Mouse (Mus musculus) left cerebral cortex, postnatal 36 days (tissue): ENCODE measurements at regions not wholly inside any gene's neighbourhood (a gene's known extent, or its start where the extent isn't known, plus 50 kb on each side); places are given as distances from the start of the nearest gene placed in this dataset.
A peak's percentile ranks its signal among the peaks of the same experiment; 100 is the strongest.

Experiments used
- DNase-seq, 2 experiments: peaks; one replicate each; pipeline ENCODE4 v3.0.0; 2021 to 2022; ENCODE audit warnings: low spot score in 2 of 2, mixed read lengths in 1 of 2
- intact Hi-C: fragments of 180-260 bp; cut with DNase I; formaldehyde crosslinking; loops from one replicate; pipeline ENCODE4 v1.15.1; 2025

DNA sequence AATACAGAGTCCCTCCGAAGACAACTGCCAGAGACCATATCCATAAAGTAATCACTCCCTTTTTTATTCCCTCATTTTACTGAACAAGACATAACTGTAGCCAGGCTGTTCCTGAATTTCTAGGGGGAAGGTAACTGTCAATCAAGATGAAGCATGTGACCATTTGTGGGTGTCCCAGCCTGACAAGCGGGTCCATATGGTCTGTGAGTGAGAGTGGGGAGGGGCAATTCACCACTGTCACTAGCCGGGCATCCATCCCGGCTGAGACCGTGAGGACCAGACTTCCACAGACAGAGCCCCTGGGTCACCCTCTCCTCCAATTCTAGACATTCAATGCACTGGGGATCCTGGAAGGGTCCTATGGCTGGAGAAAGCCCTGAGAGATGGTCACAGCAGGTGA lies 54.6 kb downstream of the Gm11733 start:
- no peak for DNase-seq
- intact Hi-C loops, result no loop called here

DNA sequence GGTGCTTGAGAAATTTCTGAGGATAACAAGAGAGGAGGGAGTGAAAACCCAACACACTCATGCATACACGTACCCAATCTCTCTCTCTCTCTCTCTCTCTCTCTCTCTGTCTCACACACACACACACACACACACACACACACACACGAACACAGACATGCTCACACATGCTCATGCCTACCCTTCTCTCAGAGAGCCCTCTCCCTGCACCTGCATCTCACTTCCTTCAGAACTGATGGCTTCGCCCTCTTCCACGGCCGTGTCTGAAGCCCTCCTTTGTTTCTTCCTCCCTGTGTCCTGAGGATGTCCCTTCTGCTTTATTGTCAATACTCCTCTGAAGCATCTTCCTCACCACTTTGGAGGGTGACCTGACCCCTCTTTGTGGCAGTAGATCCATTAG lies 56.4 kb downstream of the Gm11733 start:
- intact Hi-C loops, result no loop called here
- no peak for DNase-seq

DNA sequence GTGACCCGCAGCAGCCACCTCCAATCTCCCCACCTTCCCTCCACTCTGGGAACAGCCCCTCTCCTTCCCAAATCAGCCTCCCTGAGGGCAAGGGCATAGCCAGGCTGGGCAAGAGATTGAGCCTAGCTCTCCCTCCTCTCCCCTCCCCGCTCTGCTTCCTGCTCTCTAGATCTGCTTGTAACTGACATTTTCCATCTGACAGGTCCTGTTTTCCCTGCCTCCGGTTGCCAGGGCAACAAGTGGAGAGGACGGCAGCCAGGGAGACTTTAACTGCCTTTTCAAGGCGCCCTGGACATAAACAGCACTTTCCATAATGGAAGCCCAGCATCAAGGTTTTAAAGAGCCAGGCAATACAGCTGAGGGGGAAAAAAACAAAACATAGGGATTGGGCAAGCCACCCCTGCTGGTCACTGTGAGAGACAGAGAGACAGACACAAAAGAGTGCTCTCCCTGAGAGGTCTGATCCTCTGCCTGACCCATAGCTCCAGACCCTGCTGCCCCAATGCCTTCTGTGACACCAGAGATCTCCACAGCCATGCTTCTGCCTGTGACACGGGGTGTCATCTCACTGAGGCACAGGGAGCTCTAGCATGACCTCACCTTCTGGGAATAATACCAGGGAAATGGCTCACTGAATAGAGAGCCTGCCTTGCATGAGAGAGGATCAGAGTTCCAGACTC lies 57.2 kb downstream of the Gm11733 start:
- intact Hi-C loops, result no loop called here
- DNase-seq, result no peak

DNA sequence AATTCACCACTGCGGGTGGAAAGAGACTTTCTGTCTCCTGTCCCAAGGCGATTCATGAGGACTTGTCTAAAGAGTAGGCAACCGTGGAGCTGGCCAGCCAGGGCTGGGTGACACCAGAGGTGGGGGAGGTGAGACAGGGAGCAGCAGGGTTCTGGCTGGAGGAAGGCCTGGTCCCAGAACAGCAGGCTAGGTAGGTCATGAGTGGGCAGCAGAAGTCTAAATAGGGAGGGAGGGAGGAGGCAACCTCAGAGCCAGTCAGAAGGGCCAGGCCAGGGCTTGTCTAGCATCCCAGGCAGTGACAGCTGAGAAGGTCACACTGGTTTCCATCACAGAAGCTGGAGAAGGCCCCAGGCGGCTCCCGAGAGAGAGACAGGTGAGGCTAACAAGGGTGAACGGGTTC lies 59.0 kb downstream of the Gm11733 start:
- DNase-seq, result no peak
- intact Hi-C loops, result no loop called here

DNA sequence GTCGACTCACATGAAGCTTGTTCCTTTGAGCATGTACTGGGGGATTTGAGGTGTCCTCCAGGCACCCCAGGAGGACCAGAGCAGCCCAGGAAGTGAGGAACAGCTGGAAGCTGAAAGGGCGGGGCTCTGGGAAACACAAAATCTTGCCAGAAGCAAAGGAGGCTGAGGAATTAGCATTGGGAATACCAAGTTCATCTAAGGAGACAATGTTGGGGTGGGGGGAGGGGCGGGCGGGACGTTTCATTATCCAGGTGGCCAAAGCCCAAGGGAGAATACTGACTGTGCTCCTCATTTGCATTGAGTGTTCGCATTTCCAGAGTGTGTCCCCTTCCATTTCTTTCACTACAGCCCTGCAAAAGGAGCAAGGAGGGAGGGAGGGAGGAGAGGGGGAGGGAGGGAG lies 60.3 kb downstream of the Gm11733 start:
- intact Hi-C loops, result no loop called here
- no peak for DNase-seq

DNA sequence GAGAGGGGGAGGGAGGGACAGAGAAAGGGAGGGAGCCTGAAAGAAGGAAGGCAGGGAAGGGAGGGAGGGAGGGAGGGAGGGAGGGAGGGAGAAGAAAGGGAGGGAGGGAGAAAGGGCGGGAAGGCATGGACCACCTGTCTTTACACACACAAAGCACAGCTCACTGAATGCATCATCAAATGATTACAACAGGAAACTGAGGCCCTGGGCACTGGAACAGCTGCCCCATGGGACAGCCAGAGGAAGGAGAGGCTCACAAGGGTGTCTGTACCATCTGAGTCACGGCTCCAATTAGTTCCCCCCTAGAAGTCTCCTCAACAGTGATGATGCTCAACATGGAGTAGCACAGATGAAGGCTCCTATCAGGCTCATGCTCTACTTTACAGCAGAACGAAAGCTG lies 60.8 kb downstream of the Gm11733 start:
- intact Hi-C loops, result no loop called here
- DNase-seq, result no peak

DNA sequence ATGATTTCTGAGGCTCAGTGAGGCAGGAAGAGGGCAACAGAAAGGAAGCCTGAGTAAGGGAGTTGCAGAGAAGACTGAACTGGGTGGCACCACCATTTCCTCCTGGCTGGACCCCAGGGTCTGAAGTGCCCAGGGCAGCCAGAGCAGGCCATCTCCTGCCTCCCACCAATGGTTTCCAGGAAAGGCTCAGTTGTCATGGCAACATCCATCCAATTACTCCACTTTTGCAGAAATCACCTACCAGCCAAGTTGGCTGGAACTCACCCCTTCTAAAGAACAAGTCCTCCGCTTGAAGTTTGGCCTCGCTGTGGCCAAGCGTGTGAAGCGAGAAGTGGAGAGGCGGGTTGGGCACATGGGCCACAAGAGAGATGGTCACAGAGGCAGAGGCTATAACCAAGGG lies 67.8 kb downstream of the Gm11733 start:
- peak in 1 of 2 experiments; percentile 31 for DNase-seq
- intact Hi-C loops, result no loop called here

DNA sequence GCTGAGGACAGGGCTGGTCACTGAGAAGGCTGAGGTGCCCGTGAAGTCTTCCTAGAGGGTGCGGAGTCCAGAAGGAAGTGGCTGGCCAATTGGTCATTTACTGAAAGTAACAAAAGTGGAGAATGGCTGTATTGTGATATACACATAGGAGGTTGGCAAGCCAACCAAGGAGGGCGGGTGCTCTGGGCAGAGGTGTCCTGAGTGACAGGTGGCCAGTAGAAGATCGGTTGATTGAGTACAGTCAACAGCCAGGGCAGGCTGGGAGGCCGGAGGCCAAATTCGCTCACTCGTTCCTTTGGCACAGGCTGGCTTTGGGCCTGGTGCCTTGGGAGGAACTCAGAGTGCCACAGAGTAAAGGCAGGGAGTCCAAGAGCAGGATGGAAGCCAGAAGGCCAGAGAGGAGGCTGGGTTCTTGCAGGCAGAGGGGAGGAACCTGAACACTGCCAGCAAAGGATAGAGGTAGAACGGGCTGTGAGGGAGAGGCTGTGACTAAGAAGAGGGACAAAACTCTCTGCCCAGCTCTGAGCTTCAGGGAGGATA lies 68.3 kb downstream of the Gm11733 start:
- no peak for DNase-seq
- intact Hi-C loops, result no loop called here

DNA sequence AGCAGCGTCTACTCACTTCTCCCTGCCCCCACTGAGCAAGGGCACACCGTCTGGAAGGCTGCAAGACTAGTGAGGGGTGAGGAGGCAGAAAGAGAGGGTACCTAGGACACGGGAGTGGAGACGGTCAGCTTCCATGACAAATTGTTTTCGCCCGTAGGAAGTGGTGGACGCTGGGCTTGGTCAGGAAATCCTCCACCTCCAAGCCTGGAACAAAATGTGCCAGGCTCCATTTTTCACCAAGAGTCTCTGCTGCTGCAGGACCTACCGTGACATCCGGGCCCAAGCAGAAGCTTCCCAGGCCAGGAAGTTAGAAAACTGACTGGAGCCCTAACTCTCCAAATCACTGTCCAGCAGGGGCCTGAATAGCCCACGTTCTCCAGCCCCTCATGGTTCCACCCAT lies 69.9 kb downstream of the Gm11733 start:
- intact Hi-C loops, result no loop called here
- no peak for DNase-seq

DNA sequence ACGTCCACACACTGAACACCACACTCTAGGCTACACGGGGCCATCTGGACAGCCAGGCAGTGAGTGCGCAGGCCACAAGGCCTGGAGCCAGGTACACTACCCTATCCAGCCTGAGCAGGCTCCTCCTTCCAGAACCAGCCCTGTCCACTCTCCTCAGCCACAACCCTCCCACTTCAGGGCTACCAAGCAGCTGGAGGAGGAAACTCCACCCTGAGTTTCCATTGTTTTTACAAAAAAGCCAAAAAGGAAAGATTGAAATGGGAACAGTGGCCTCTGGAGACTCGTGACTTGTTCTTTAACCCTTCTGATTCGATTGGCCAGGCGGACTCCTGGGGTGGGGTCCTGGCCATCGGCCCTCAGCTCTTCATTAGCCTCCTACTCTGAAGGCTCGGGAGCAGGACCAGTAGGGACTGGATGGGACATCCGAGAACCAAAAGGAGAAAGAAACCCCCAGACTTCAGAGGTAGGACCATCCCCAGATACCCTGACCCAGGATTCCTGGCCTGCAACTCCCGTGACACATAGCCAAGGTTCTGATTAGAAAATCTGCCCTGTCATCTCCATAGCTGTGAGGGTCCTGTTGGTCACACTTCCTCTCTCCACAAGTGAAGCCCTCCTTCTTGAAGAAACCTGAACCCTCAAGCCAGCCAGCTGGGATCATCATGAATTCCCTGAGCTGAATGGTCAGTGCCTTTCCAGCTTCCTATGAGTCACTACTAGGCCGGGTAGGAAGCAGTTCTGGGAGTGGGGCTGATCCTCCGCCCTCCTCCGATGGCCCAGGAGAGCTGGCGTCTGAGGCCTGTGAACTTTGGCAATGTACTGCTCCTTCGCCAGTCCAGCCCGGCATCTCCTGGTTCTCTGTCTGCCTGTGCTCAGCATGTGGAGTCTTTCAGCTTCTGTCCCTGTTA lies 73.6 kb downstream of the Gm11733 start:
- intact Hi-C loops, result no loop called here
- DNase-seq, result no peak

DNA sequence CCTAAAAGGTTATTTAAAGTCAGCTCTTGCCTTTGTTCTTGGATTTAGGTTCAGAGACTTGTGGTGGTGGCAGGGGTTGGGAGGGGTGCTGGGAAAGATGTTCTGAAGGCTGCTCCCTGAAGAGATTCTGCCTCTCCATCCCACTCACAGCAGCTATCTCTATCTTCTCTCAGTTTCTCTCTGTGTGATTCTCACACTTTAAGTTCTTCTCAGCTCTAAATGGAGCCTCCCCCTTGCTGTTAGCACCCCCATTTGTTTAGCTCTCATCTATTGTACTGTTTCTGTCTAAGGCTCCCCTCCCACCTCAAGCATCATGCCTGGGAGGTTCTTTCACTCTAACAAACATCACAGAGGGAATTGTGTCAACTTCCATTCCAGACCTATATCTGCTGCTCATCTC lies 75.7 kb downstream of the Gm11733 start:
- peak in 1 of 2 experiments; percentile 46 for DNase-seq
- intact Hi-C loops, result no loop called here

DNA sequence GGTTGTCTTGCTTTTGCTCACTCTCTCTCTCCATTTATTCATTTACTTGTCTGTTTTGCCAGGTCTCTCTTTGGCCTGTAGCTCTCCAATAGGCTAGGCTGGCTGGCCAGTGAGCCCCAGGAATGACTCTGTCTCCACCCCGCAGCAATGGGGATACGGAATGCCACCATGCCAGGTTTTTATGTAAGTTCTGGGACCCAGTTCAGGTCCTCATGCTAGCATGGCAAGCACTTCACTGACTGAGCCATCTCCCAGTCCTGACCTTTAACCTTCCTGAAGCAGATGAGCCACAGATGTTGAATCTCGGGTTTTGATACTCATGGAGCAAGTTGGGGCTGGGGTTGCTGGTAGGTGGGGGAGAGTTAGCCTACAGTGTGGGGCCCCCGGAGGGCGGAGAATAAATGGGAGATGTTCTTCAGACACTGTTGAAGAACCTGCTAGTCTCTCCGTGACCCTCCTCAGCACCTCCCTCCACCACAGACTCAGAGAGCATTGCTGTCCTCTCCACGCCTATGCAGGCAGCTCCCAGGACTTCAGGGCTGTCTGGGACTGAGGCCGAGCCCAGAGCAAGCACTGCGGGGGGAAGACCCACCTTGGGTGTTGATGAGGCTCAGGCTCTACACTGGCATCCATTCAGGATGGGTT lies 83.9 kb downstream of the Gm11733 start:
- no peak for DNase-seq
- intact Hi-C loops, result no loop called here

DNA sequence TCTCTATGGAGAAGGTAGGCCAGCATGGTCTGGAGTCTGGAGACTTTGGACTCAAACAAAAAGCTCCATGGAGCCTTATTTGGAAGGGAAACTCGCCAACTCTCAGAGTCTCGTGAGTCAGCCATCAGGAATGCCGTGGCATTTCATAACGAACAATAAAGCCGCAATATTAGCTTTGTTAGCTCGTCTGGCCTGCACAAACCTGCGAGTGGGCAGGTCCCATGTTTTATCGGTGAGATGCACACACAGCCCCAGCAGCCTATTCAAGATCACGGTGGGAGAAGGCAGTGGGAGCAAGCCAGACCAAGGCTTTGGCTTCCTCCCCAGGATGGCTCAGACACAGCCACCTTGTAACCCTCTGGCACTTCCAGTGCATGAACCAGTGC lies 84.4 kb downstream of the Gm11733 start:
- no peak for DNase-seq
- intact Hi-C loops, result no loop called here

DNA sequence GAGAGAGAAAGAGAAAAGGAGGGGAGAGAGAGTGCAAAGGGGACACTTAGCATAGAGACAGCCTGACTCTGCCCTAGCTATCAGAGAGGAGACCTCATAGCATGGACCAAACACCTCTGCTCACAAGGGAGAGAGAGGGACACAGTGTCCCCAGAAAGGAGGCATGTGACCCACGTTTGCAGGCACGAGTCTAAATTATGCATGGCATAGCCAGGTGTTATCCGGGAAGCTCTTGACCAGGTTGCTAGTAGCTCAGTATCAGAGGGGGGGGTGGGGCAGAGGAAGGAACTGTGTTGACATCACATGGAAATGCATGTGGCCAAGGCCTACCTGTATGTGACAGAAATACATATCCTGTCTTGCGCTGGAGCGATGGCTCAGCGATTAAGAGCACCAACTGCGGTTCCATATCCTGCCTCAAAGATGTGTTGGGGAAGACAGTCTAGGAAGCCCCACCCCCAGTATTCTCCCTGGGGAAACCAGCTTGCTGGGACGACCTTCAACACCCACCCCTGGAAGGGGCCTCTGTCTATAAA lies 84.5 kb upstream of the Tnrc6c start:
- intact Hi-C loops, result no loop called here
- DNase-seq, result no peak

DNA sequence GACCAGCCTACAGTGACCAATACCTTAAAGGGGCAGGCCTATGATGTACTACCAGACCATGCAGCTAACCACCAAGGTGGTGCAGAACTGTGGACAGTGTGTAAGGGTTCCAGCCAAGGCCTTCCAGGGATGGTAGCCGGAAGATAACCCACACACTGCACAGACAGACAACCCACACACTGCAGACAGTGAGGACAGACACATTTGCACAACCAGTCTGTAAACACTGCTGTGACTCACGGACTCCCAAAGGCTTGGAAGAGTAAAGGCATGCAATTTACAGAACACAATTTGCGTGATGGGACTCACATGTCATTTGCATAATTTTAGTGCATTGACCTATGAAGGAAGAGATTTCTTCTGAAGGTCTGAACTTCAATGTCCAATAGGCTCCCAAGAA lies 82.2 kb upstream of the Tnrc6c start:
- DNase-seq, result no peak
- intact Hi-C loops, result no loop called here

DNA sequence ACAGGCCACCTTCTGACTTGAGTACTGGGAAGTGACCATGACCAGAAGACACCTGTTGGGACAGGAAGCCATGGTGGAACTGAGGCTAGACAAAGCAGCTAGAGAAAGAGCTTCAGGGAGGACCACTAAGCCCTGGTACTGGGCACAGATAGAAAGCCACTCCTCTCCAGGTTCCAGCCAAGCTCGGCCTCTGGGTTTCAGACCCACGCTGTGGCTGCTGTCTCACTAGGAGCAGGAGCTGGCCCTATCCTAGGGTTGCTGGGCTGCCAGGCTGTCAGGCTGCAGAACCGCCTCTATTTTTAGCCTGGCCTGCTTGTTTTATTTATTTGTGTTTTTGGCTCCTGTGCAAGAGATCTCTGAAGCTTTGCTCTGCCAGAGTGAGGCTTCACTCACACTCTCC lies 79.4 kb upstream of the Tnrc6c start:
- intact Hi-C loops, result no loop called here
- no peak for DNase-seq

DNA sequence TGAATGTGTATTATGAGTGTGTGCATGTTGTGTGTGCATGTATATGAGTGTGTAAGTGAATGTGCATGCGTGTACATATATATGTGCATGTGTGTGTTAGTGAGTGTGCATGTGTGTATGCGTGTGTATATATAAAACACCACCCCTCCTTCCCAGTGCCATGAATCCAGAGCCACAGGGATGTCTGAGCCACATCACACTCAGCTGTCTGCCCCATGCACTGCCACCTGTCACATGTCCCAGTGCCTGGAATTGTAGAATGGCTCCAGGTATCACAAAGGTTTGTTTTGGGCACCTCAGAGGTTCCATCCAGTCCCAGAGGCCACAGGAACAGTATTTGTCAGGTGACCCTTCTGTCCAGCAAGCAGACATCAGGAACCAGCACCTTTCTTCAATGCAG lies 75.0 kb upstream of the Tnrc6c start:
- DNase-seq, result no peak
- intact Hi-C loops, result no loop called here

DNA sequence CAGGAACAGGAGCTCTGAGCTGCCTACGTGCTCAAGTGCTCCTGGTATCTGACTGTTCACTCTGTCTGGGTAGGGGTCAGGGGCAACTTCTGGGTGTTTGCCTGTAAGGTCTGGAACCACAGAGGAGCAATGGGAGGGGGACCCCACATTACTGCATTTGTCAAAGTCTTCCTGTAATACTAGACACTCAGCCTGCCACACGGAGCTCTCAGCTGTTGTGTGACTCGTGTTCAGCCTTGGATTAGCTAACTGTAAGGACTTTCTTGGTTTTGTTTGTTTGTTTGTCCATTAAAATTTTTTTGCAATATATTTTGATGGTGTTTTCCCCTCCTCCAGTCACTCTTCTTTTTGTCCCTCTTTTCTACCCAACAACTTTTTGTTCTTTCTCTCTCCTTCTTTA lies 74.4 kb upstream of the Tnrc6c start:
- intact Hi-C loops, result no loop called here

DNA sequence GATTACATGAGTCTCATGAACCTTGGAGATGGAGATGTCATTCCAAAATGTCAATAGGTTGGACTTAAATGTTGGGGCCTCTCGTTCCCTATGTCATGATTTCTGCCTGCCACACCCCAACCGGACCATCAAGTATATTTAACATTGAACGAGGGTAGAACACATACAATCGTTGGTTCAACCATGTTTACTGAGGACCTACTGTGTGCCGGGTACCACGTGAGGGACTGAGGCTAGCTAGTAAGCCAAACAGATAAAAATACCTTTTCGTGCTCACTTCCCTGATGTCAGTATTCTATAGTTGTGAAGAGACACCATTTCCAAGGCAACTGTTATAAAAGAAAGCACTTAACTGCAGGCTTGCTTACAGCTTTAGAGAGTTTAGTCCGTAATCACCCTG lies 70.6 kb upstream of the Tnrc6c start:
- intact Hi-C loops, result no loop called here
- no peak for DNase-seq

More for the DNA sequence above, 74.4 kb upstream of the Tnrc6c start:
- no peak for DNase-seq

DNA sequence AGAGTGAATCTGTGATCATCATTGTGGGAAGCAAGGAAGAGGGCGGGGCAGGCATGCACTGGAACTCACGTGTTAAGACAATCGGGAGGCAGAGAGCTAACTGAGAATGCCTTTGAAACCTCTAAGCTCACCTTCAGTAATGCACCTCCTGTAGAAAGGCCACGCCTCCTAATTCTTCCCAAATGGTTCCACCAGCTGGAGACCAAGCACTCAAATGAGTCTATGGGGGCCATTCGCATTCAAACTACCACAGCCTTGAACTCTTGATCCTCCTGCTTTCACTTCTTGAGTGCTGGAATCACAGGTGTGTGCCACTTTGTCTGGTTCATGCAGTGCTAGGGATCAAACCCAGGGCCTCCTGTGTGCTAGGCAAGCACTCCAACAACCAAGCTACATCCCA lies 68.5 kb upstream of the Tnrc6c start:
- intact Hi-C loops, result no loop called here
- no peak for DNase-seq
